Mouse (Mus musculus) neutrophil, adult 65 days (primary cell): ENCODE results near the gene Olfr845. TPM values are rescaled to one million over a fixed set of nuclear protein-coding genes. Genes with fewer than 3 reads are reported as not detected.

Source experiments
- total RNA-seq: library from RNA; stranded (reverse); gene quantifications from 2 replicates; pipeline ENCODE4 v1.2.4, GENCODE M21; 2023

Gene Olfr845
- not detected in 2 replicates for total RNA-seq

DNA sequence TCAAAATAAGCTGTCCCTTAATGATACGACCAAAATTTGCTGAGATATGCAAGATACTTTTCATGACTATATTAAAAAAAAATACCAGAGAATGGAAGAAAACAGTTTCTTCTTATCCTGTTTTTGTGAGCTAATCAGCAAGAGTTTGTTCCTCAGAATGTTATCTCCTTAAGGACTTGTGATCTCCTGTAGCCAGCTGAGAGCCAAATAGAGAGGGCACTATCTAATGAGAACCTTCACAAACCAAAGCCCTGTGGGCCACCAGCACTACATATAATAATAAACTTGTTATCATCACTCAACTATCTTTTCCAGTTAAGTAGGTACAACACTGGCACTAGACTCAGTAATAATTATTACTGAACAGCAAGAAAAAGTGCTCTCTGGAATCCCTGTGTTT is at the start of gene Olfr845:
Gene Olfr845 (plus strand): TSS at position 301 of the 400 bp plus-strand sequence.

DNA sequence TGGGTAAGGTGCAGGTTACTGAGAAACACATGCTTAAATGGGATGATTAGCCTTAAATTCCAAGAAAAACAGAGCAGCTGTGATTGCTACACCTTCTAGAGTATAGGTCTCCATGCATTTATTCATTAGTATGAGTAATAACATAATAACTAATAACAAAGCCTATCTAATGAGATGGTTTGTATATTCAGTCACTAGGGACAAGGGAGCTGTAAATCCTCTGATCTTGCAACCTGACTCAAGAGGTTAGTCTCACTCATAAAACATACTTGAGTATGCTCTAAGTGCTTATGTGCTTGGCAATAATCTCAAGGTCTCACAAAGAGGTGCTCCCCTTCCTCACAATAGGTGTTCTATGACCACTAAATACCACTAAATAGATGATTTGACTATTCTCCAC is 20.2 kb upstream of the Olfr845 start, which contains the start of gene Olfr844:
Gene Olfr844 (plus strand): TSS at position 301 of the 400 bp plus-strand sequence.

DNA sequence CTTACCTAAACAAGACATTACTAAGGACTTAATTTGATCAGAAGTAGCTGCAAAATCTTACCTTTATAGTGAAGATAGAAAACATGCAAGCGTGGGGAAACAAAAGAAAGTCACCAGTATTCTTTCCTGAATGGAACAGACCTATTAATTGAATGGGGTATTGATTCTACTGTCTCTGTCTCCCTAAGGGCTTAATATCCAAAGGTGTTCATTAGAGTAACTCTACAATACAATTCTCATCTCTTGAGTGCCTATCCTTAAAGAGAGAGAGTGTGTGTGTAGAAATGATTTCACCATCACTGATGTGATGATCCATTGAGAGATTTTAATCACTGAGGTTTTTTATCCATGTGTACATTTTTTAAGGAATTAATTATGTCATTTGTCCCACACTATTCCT is 27.6 kb downstream of the Olfr845 start, which contains the start of gene Olfr846:
Gene Olfr846 (minus strand): TSS at position 101 of the 400 bp plus-strand sequence.

DNA sequence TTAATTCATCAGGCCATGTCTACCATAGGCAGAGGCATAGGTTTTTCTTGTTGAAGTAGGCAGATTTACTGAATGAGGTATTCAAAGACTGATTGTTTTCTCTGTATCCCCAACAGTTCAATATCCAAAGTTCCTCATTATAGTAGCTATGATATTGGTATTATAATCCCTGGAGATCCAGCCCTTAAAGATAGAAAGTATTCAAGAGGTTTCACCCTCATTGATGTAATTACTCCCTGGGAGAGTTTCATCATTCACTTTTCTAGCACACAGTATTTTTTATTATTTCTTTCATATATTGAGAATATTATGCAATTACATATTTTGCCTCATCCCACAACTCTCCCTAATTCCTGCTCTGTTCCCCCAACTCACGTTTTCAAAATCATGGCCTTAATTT is 42.3 kb downstream of the Olfr845 start, which contains the start of gene Olfr847:
Gene Olfr847 (minus strand): TSS at position 101 of the 400 bp plus-strand sequence.

Other genes starting within 250 kb of the Olfr845 start
- gene Olfr836, start 216.1 kb upstream of the Olfr845 start, total RNA-seq: not detected in 2 replicates
- gene Olfr837, start 200.1 kb upstream of the Olfr845 start, total RNA-seq: not detected in 2 replicates
- not detected in 2 replicates for gene Olfr839-ps1, start 159.1 kb upstream of the Olfr845 start, total RNA-seq
- gene Olfr843, start 84.5 kb upstream of the Olfr845 start, total RNA-seq: not detected in 2 replicates
- gene Olfr844, start 20.1 kb upstream of the Olfr845 start, total RNA-seq: not detected in 2 replicates
- gene Olfr846, start 27.5 kb downstream of the Olfr845 start, total RNA-seq: not detected in 2 replicates
- not detected in 2 replicates for gene Olfr847, start 42.2 kb downstream of the Olfr845 start, total RNA-seq
- not detected in 2 replicates for gene Olfr849, start 103.8 kb downstream of the Olfr845 start, total RNA-seq
- gene Olfr850, start 141.8 kb downstream of the Olfr845 start, total RNA-seq: not detected in 2 replicates
- gene Olfr851, start 156.8 kb downstream of the Olfr845 start, total RNA-seq: not detected in 2 replicates
- gene Olfr853, start 204.6 kb downstream of the Olfr845 start, total RNA-seq: not detected in 2 replicates
- not detected in 2 replicates for gene Olfr854, start 230.9 kb downstream of the Olfr845 start, total RNA-seq
- gene Olfr855, start 246.2 kb downstream of the Olfr845 start, total RNA-seq: not detected in 2 replicates